8 mouse cellular contexts compared by ENCODE assay signal in genomic region chr8:105860143-105860981, GRCm38 (mm10). TPM values are rescaled to one million over a fixed set of nuclear protein-coding genes. Genes with fewer than 3 reads are reported as not detected.
A peak's percentile ranks its signal among the peaks of the same experiment; 100 is the strongest.
DNase-seq lines count a peak whose midpoint lies in the region; ATAC-seq and TF ChIP-seq lines count a peak whose summit lies in the region.

Gene Nutf2, plus strand, starts transcription at chr8:105860580.

- TF ChIP-seq CTCF in G1E (IDR thresholded peaks at IDR 0.05; ENCODE audit: low read depth, low read length): no peak
- TF ChIP-seq CTCF in layer of hippocampus, adult 2 months (conservative IDR thresholded peaks at IDR 0.05): peak; percentile 19
- TF ChIP-seq CTCF in lung, embryonic 14.5 days (IDR thresholded peaks at IDR 0.05; ENCODE audit: low read depth): no peak
- no peak for TF ChIP-seq CTCF in olfactory bulb, adult 2 months (IDR thresholded peaks at IDR 0.05; ENCODE audit: insufficient read depth, low read depth, low read length)
- TF ChIP-seq CTCF in thymus, adult 2 months (IDR thresholded peaks at IDR 0.05; ENCODE audit: borderline replicate concordance, control insufficient read depth, extremely low read depth, insufficient read depth, low read length, poor library complexity): peak; percentile 22; the same call in 1 of the 2 replicates

- peak within 1 kb of the TSS; percentile 88 for H3K27ac ChIP-seq in forebrain, embryonic 16.5 days (ENCODE audit: low read length)
- H3K27ac ChIP-seq in layer of hippocampus, adult 2 months: peak within 1 kb of the TSS; percentile 96
- H3K27ac ChIP-seq in lung, embryonic 14.5 days (ENCODE audit: low read depth): peak within 1 kb of the TSS; percentile 92
- H3K27ac ChIP-seq in olfactory bulb, adult 2 months (ENCODE audit: insufficient read depth, low read depth, low read length): peak within 1 kb of the TSS; percentile 56
- H3K27ac ChIP-seq in thymus, adult 2 months (ENCODE audit: control insufficient read depth, insufficient read depth, low read length): peak within 1 kb of the TSS; percentile 51; the same call in 1 of the 2 replicates

- H3K4me3 ChIP-seq in G1E (ENCODE audit: low read depth, low read length): peak within 1 kb of the TSS; percentile 95
- peak within 1 kb of the TSS; percentile 97 for H3K4me3 ChIP-seq in forebrain, embryonic 16.5 days (replicated peaks; ENCODE audit: low read length)
- peak within 1 kb of the TSS; percentile 78 for H3K4me3 ChIP-seq in layer of hippocampus, adult 2 months
- H3K4me3 ChIP-seq in lung, embryonic 14.5 days (ENCODE audit: low read depth, low read length): peak within 1 kb of the TSS; percentile 98
- peak within 1 kb of the TSS; percentile 83 for H3K4me3 ChIP-seq in olfactory bulb, adult 2 months (ENCODE audit: insufficient read depth, low read depth, low read length)
- H3K4me3 ChIP-seq in thymus, adult 2 months (ENCODE audit: control insufficient read depth, insufficient read depth, low read length): peak within 1 kb of the TSS; percentile 76

- peak within 1 kb of the TSS; percentile 71 for H3K4me2 ChIP-seq in forebrain, embryonic 16.5 days (ENCODE audit: low read length)
- peak within 1 kb of the TSS; percentile 92 for H3K4me2 ChIP-seq in lung, embryonic 14.5 days

- intact Hi-C loops in heart, postnatal 36 days (cut with DNase I): loop anchor here (2.0 kb wide), 2 partner anchors 20 to 40 kb away; partner anchors contain the start of genes Edc4 and Pskh1

- no peaks in the 10 kb centered on the region for H3K27me3 ChIP-seq in G1E (ENCODE audit: insufficient read depth, low read length)
- no peaks in the 10 kb centered on the region for H3K27me3 ChIP-seq in forebrain, embryonic 16.5 days (replicated peaks; ENCODE audit: control insufficient read depth, insufficient read depth, low read length)
- H3K27me3 ChIP-seq in lung, embryonic 14.5 days (ENCODE audit: insufficient read depth, low read length): no peaks in the 10 kb centered on the region
- H3K27me3 ChIP-seq in thymus, adult 2 months (ENCODE audit: control insufficient read depth, insufficient read depth, low read length): no peaks in the 10 kb centered on the region

- DNase-seq in G1E (ENCODE audit: low spot score): peak; percentile 94
- DNase-seq in cerebellum, adult 18-20 months: peak; percentile 88 to 96
- DNase-seq in heart, postnatal 36 days: peak; percentile 88 to 91
- peak; percentile 91 to 97 for DNase-seq in layer of hippocampus, adult 2 months (ENCODE audit: low spot score in 2 of 2)
- peak; percentile 99 for DNase-seq in lung, embryonic 14.5 days
- DNase-seq in thymus, adult 2 months: peak; percentile 92

- under 1% methylated on average over 58 of the region's 59 CpGs for WGBS in forebrain, embryonic 16.5 days
- under 1% methylated on average over 53 of the region's 59 CpGs for WGBS in lung, embryonic 14.5 days
- WGBS in olfactory bulb, adult 2 months: under 1% methylated on average over 59 of the region's 59 CpGs
- WGBS in thymus, adult 2 months: 1% methylated on average over 59 of the region's 59 CpGs

- peaks cover 79% of the 10 kb centered on the region for H3K4me1 ChIP-seq in G1E (ENCODE audit: insufficient read depth, low read depth, low read length)
- peaks cover 56% of the 10 kb centered on the region for H3K4me1 ChIP-seq in forebrain, embryonic 16.5 days (replicated peaks; ENCODE audit: control insufficient read depth, insufficient read depth, low read length)
- peaks cover 19% of the 10 kb centered on the region for H3K4me1 ChIP-seq in lung, embryonic 14.5 days (ENCODE audit: insufficient read depth)
- H3K4me1 ChIP-seq in olfactory bulb, adult 2 months (ENCODE audit: control insufficient read depth, insufficient read depth, low read length): peaks cover 7% of the 10 kb centered on the region
- peaks cover 13% of the 10 kb centered on the region for H3K4me1 ChIP-seq in thymus, adult 2 months (replicated peaks; ENCODE audit: control insufficient read depth, insufficient read depth, low read length)

- no peaks in the 10 kb centered on the region for H3K9me3 ChIP-seq in G1E (replicated peaks)
- no peaks in the 10 kb centered on the region for H3K9me3 ChIP-seq in forebrain, embryonic 16.5 days (ENCODE audit: control insufficient read depth, low read length)
- no peaks in the 10 kb centered on the region for H3K9me3 ChIP-seq in lung, embryonic 14.5 days (ENCODE audit: low read depth, low read length)

- H3K9ac ChIP-seq in forebrain, embryonic 16.5 days (replicated peaks; ENCODE audit: low read depth, low read length): peak within 1 kb of the TSS; percentile 90
- peak within 1 kb of the TSS; percentile 96 for H3K9ac ChIP-seq in lung, embryonic 14.5 days

- H3K36me3 ChIP-seq in G1E (replicated peaks): peaks cover 58% of the 10 kb centered on the region
- H3K36me3 ChIP-seq in forebrain, embryonic 16.5 days (ENCODE audit: control insufficient read depth, insufficient read depth): no peaks in the 10 kb centered on the region
- peaks cover 12% of the 10 kb centered on the region; the same call in 1 of the 2 replicates for H3K36me3 ChIP-seq in lung, embryonic 14.5 days (ENCODE audit: insufficient read depth)
- no peaks in the 10 kb centered on the region for H3K36me3 ChIP-seq in thymus, adult 2 months (ENCODE audit: control insufficient read depth, insufficient read depth, low read length)

- peak; percentile 92 for ATAC-seq in G1E (ENCODE audit: extremely low read depth, insufficient number of reproducible peaks, low FRiP score, poor library complexity, severe bottlenecking)
- peak; percentile 99 for ATAC-seq in forebrain, embryonic 16.5 days
- ATAC-seq in lung, embryonic 14.5 days (ENCODE audit: insufficient read depth): peak; percentile 98

- peak; percentile 56; the same call in 1 of the 2 replicates for TF ChIP-seq POLR2A in olfactory bulb, adult 2 months (IDR thresholded peaks at IDR 0.05; ENCODE audit: insufficient read depth, low read depth, low read length)
- TF ChIP-seq POLR2A in thymus, adult 2 months (IDR thresholded peaks at IDR 0.05; ENCODE audit: control insufficient read depth, extremely low read depth, insufficient read depth, low read length, poor library complexity): peak; percentile 74; the same call in 1 of the 2 replicates

RNA-seq across cellular contexts. Expression of gene Nutf2, which starts in this region (rescaled TPM):
- 378 and 465 TPM in 2 replicates for total RNA-seq in G1E (2014; fragmentation: Nextera tagmentation)
- total RNA-seq in G1E (2017): 87.1 and 116 TPM in 2 replicates
- 284 and 322 TPM in 2 replicates for polyA plus RNA-seq in G1E (2012)
- polyA plus RNA-seq in forebrain, embryonic 16.5 days (2015; fragmentation: Nextera tagmentation; extraction: Ambion mirVana): 172 and 176 TPM in 2 replicates
- total RNA-seq in heart, postnatal 36 days (2021): 10 to 100 TPM; 33.0 to 42.4 TPM
- total RNA-seq in layer of hippocampus, adult 2 months (2021): 10 to 100 TPM; 33.5 to 40.8 TPM
- 317 and 347 TPM in 2 replicates for polyA plus RNA-seq in lung, embryonic 14.5 days (2014; fragmentation: Nextera tagmentation; extraction: Ambion mirVana)
- polyA plus RNA-seq in olfactory bulb, adult 2 months (2012; ENCODE audit: insufficient read depth, insufficient read length, low replicate concordance, missing spikeins): not detected in 2 replicates
- polyA plus RNA-seq in thymus, adult 2 months (2012; rRNA removed): 52.4 and 54.4 TPM in 2 replicates

Comparison
In these comparisons a context has a peak if more than half of its experiments do, and no peak if none do; other contexts are left out.
1. Peak in every context shown above with its lines: DNase-seq, ATAC-seq, H3K4me3 ChIP-seq and H3K27ac ChIP-seq.
2. RNA of gene Nutf2 (polyA plus RNA-seq): 317 to 347 TPM in lung, embryonic 14.5 days, 284 to 322 TPM in G1E, 172 to 176 TPM in forebrain, embryonic 16.5 days and 52.4 to 54.4 TPM in thymus, adult 2 months; not detected in olfactory bulb, adult 2 months; every median in the first group is over 10 times any median in the second.
3. CTCF ChIP-seq: peak in layer of hippocampus, adult 2 months (single experiment) and thymus, adult 2 months (single experiment); none in G1E (single experiment), lung, embryonic 14.5 days (single experiment) and olfactory bulb, adult 2 months (single experiment).